Mouse (Mus musculus) erythroblast, adult 5-6 weeks (primary cell): Measurements from ENCODE around the gene Ror1. TPM values are rescaled to one million over a fixed set of nuclear protein-coding genes. Genes with fewer than 3 reads are reported as not detected.

Source experiments
- ATAC-seq: replicated peaks from 2 replicates; pipeline ENCODE4 v1.8.0; 2016; ENCODE audit warnings: moderate number of reproducible peaks, mild to moderate bottlenecking, moderate TSS enrichment, inconsistent platforms; ENCODE audit not compliant: poor library complexity, low FRiP score, severe bottlenecking
- total RNA-seq, 2 experiments: library from RNA; stranded (forward) in 1 of 2; stranded (reverse) in 1 of 2; fragments of 150-400 nt in 1 of 2; fragments of 200-764, 138-1000 nt in 1 of 2; gene quantifications; 2 replicates each; pipeline versions ENCODE4 v1.2.3 to v1.2.4; 2015 to 2017; ENCODE audit warnings: low replicate concordance in 2 of 2

The Ror1 gene
- total RNA-seq, 2 experiments from 2014 or later = not detected

DNA sequence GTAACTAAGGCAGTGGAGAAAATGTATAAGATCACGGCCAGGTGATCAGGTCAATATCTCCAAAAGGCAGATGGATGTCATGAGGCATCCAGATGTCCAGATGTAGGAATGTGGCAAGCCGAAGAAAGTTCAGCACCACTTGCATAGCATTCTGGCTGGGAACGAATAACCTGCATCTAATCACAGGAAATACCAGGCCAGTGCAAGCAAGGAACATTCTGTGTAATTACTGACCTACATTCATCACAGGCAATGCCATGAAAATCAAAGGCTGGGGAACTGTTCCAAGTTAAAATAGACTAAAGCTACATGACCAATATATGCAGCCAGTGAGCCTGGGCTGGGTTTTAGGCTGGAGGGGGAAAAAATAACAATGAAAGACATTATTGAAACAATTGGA is 140.7 kb downstream of the Ror1 start:
- ATAC-seq = no peak

- ATAC-seq = no peak
These were observed 146.6 kb downstream of the Ror1 start for GRCm38 (mm10) chr4:100242061-100242756.

DNA sequence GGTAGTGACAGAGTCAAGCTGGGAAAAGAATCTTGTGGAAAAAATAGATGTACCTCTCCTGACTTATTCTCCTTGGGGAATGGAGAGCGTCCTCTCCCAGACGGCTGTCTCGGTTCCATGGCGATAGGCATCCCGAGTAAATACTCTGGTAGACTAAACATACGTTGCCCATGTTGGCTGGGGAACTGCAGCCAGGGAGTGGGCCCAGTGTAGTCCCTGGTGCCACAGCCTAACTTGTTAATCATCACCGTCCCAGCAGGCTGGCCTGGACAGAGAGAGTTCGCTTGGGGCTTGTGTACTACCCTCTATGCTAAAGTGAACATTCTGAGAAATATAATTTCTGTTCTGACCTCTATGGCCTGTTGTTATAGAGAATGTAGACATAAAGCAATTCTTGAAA is 148.7 kb downstream of the Ror1 start:
- ATAC-seq = no peak

DNA sequence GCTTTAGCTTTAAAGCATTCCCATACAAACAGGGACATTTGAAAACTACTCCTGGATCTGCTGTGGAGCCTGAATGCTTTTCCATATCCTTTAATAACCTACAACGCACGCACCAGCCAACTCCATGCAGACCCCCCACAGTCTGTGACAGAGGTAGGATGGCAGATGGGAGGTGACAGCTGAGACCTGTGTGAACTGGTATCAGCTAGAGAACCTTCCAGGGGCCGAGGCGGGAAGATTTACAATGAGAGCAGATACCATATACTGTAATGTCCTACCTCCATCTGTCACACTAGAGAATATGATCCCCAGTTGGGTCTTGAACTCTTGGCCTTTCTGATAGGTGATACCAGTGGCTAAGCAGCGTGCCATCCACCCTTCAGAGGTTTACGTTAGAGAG is 149.1 kb downstream of the Ror1 start:
- no peak for ATAC-seq

DNA sequence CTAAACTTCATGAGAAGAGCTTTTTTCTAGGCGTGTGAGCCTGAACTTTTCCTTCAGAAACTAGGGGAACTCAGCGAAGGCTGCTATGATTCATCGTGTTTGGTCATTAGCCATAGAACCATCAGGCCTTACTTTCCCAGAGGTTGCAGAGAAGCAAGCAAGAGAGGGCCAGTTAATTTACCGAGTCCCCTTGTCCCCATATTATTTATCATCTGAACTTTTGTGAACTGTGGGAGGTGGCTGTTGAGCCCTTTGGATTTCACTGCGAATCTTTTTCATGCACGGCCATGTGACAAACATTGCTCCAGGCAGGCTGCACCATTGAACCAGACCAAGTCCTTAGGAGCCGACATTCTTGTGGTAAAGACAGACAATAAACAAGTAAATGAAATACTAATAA is 152.2 kb downstream of the Ror1 start:
- ATAC-seq = no peak

GRCm38 (mm10) chr4:100248273-100248672 is 152.7 kb downstream of the Ror1 start:
- no peak for ATAC-seq

DNA sequence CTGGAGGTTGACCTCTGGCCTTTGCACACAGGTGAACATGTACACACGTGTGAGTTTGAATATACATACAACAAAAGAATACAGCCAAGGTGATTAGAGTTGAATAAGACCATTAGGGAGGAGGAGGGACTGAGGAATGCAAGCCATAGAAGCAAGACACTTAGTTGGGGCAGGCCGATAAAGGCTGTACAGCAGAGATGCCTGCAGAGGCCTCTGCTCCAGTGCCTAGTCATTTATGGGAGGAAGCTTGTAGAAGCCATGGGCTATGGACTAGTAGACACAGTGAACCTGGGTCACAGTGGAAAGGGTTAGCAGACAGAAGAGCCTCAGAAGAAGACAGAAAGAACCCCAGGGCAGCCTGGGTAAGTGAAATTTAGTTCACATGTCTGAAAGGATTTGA is 155.7 kb downstream of the Ror1 start:
- no peak for ATAC-seq

GRCm38 (mm10) chr4:100252050-100252449 is 156.5 kb downstream of the Ror1 start:
- no peak for ATAC-seq

- ATAC-seq = no peak
These were observed 157.1 kb downstream of the Ror1 start for GRCm38 (mm10) chr4:100252646-100253045.

DNA sequence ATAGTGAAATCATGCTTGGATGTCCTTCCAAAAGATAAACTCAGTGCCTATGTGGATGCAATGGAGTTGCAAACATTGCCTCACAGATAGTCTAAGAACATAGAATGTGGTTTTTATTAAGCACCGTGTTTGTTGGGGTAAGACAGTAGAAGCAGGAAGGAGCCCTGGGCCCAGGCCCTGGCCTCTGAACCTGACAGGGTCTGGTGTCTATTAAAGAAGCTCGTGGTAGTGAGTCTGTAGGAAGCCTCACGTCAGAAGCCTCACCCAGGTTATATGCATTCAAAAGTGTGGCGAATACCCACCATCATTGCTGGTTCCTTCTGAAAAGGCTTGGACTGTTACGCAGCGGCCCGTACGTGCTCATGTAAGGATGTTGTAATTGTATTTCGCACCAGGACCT is 157.8 kb downstream of the Ror1 start:
- no peak for ATAC-seq

GRCm38 (mm10) chr4:100253831-100254230 is 158.2 kb downstream of the Ror1 start:
- no peak for ATAC-seq

- ATAC-seq = no peak
These were observed 162.9 kb downstream of the Ror1 start for GRCm38 (mm10) chr4:100258462-100258861.

DNA sequence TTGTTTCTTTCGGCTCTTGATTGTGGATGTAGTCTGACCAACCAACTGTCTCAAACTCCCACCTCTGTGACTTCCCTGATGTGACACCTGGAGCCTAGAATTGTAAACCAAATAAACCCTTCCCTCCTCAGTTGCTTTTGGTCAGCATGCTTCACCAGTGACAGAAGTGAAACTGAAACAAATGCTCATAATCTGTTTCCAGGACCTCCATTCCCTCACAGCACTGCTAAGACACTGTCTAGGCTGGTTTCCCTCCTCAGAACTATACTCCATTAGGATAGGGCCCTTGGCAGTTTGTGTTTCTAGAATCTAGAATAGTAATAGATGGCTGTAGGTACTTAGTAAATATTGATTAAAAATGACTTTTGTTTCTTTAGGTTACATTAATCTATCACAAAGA is 168.3 kb downstream of the Ror1 start:
- ATAC-seq = no peak

DNA sequence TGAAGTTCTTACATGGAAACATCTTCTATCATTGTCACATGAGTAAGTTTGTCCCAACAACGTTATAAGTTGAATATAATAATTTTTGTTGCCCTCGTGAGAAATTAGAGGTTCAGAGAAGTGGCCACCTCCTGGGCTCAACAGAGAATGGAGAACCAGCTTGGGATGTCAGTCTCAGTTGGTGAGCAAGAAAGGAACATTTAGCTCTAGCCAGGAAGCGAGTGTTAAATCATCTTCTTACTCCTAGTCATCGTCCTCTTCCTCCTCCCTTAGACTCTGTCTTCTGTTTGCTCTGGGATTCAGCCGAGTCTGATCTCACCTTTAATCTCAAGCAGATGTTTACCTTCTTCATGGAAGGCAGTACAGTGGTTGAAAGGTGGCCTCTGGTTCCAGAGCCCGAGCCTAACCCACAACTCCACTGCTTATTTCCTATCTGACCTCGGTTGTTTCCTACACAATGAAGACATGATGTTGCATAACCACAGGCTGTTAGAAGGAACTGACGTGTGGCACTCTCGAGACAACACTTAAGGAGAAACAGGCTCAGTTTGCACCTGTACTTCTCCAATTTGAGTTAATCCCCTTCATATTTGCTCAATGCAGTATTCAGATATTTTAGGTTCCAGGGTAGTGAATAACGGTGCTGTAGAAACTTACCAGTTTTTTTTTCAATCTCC is 175.6 kb downstream of the Ror1 start:
- no peak for ATAC-seq

- ATAC-seq = no peak
These were observed 176.1 kb downstream of the Ror1 start for GRCm38 (mm10) chr4:100271736-100272127.

DNA sequence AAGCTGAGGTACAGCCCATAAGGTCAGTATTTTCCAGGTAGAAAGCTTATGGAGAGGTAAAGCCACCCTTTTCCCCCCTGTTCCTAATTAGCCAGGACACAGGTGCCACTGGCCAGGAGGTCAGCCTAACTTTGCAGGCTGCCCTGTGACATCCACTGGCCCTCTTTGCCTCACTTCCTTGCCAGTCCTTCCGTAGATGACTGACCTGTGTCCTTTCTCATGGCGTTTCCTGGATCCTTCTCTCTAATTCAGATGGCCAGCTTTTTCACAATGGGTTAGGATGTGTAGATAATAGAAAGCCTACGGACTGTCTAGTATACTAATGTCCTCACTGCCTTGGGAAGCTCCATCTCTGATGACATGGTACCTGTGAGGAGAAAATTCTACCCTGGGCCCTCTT is 177.8 kb downstream of the Ror1 start:
- ATAC-seq = no peak

DNA sequence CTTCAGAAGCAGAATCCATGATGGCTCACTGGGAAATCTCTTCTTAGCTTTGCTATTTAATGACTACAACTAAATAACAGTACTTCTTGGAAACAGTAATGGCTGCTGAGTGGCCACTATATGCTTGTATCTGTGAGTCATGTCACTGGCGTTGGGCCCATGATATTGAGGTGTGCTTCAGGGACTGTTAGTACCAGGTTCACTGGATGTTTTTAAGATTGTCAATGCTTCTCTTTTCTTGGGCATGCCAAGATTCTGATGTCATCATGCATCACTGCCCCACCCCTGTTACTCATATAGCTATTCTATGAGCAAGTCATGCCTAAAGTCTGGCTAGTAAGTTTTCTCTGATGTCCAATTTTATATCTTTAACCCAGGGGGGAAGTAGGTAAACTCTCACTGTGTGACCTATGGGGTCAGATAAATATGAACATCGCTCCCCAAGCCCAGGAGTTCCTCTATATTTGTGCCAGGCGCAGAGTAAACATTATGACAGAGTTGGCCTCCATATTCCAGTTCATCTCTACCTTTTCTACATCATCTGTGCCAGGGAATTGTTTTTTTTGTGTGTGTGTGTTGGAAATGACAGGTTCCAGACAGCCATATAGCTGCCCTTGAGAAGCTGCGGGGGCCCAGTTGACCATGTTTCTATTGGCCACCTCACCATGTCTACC is 178.4 kb downstream of the Ror1 start:
- ATAC-seq = no peak

DNA sequence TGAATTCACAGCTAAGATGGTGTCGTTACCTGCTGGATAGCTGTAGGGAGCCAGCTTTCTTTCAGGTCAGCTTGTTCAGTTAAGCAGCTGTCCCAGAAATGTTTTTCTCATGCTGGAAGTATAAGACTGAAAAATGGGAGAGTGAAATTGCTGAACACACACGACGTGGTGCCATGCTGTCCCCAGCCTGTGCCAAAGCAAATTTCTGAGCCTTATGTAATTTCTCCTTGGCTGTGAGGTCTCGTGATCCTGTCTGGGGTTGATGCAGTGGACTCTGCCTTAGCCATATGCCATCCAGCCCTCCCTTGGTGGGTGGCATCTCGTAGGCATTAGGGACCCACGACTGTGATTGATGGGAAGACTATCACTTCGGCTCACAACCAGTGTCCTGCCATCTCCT is 180.9 kb downstream of the Ror1 start:
- ATAC-seq = no peak

- ATAC-seq = no peak
These were observed 181.4 kb downstream of the Ror1 start for GRCm38 (mm10) chr4:100276970-100277369.

DNA sequence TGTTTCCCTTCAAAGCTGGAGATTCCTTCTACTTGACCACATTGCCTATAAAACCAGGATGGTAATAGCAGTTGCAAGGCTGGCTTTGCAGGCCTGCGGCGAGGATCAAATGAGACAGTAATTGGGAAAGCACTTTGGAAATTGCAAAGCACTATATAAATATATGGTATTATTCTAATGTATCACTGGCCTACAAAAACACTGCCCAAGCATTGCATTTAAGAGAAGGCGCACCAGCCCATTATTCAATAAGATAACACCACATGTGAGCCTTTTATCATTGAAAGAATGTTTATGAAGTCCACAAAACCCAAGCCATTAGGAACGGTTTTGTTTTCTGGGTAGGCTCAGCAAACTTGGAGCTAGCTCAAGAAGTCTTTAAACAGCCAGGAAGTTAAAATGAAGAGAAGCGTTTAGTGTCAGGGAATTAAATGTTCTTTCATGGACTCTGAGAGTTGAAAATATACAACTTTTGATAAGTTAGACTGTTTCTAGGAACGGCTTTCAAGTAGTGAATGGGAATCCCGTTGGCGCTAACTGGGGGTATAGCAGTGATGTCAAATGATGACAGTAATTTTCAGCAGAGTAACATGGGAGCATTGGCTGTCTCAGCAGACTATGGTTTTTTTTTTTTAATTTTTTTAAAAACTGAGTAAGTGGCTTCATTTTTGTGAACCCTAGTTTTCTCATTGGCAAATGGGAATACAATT is 187.7 kb downstream of the Ror1 start:
- ATAC-seq = no peak

DNA sequence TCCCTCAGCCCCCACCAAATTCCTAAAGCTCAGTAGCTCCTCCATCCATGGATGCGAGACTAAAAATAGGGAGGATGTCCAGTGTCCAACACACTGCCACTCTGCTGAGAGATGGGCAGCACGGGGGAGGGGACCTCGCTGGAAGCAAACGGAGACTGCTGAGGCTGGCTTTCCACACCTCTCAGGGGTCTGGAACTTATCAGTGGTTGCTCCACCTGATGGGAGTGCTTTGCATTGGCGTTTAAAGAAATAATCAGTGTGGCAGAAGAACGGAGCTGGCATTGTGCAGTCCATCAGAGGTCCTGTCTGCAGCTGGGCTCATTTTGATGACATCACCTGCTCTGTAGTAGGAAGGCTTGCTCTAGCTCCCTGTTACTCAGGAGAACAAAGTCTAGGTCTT is 188.9 kb downstream of the Ror1 start:
- no peak for ATAC-seq
